Mouse (Mus musculus) embryonic facial prominence, embryonic 11.5 days (tissue): ENCODE measurements around the gene Sc5d. TPM values are rescaled to one million over a fixed set of nuclear protein-coding genes. Genes with fewer than 3 reads are reported as not detected.

ENCODE experiments used
- ATAC-seq: fragments of 200-750 bp; cut with Nextera tagmentation; replicated peaks from 2 replicates; pipeline ENCODE4 v1.8.0; 2017; ENCODE audit warnings: low read depth; ENCODE audit not compliant: insufficient number of reproducible peaks, low FRiP score, low TSS enrichment
- DNase-seq: peaks from one replicate; pipeline ENCODE4 v3.0.0-alpha.2; 2015; ENCODE audit warnings: low spot score
- H3K27ac ChIP-seq: fragments of 300-500 bp; sonication (generic); replicated peaks from 2 replicates; pipeline ENCODE4 v1.5.1; 2014; ENCODE audit warnings: mild to moderate bottlenecking, low read depth, low read length, control low read depth
- H3K27me3 ChIP-seq: fragments of 300-500 bp; sonication (generic); 2 replicates; pipeline ENCODE4 v1.6.1; 2014; ENCODE audit warnings: mild to moderate bottlenecking, low read length, moderate library complexity, mixed read lengths; ENCODE audit not compliant: control insufficient read depth, insufficient read depth
- H3K36me3 ChIP-seq: fragments of 300-500 bp; sonication (generic); replicated peaks from 2 replicates; pipeline ENCODE4 v1.6.1; 2014; ENCODE audit warnings: low read depth, mild to moderate bottlenecking, low read length, moderate library complexity, mixed read lengths; ENCODE audit not compliant: control insufficient read depth, insufficient read depth
- H3K4me1 ChIP-seq: fragments of 300-500 bp; sonication (generic); 2 replicates; pipeline ENCODE4 v1.6.1; 2014; ENCODE audit warnings: low read length, mixed read lengths; ENCODE audit not compliant: control insufficient read depth, insufficient read depth
- H3K4me2 ChIP-seq: fragments of 300-500 bp; sonication (generic); 2 replicates; pipeline ENCODE4 v1.6.1; 2014; ENCODE audit warnings: low read depth, mild to moderate bottlenecking, control low read depth, low read length, moderate library complexity
- H3K4me3 ChIP-seq: fragments of 300-500 bp; sonication (generic); 2 replicates; pipeline ENCODE4 v1.5.1; 2014; ENCODE audit warnings: low read depth, low read length, control low read depth
- H3K9ac ChIP-seq: fragments of 300-500 bp; sonication (generic); replicated peaks from 2 replicates; pipeline ENCODE4 v1.6.1; 2014; ENCODE audit warnings: mild to moderate bottlenecking, control low read depth, low read length
- H3K9me3 ChIP-seq: fragments of 300-500 bp; sonication (generic); replicated peaks from 2 replicates; pipeline ENCODE4 v1.6.1; 2016; ENCODE audit warnings: mild to moderate bottlenecking, low read length, inconsistent platforms, mixed read lengths; ENCODE audit not compliant: control insufficient read depth
- WGBS: fragments of 180-500 bp; shearing (Covaris S2); extraction: QIAGEN DNeasy Blood & Tissue Kit; methylation state at CpG from one replicate; pipeline ENCODE4 v1.1.7; 2014; 5-methylcytosine and 5-hydroxymethylcytosine counted together
- polyA plus RNA-seq: library from polyadenylated mRNA; unstranded; fragments of >200 nt; fragmentation: Nextera tagmentation; extraction: Ambion mirVana; gene quantifications from 2 replicates; pipeline ENCODE4 v1.2.1, GENCODE M21; 2014

Sc5d gene
- polyA plus RNA-seq, 1 experiment from 2014 or later = 52.1 TPM

GRCm38 (mm10) chr9:42249112-42249511 is 14.9 kb downstream of the Sc5d start:
- no peak overlapping the region for H3K9ac ChIP-seq
- no peak for DNase-seq
- H3K4me1 ChIP-seq = no peaks in the 10 kb centered on the region
- WGBS = 70% methylated on average over 6 of the region's 6 CpGs
- H3K27me3 ChIP-seq = no peaks in the 10 kb centered on the region
- no peak overlapping the region for H3K4me3 ChIP-seq
- H3K36me3 ChIP-seq = no peaks in the 10 kb centered on the region; the same call in 1 of the 2 replicates
- no peaks in the 10 kb centered on the region for H3K9me3 ChIP-seq
- ATAC-seq = no peak
- no peak overlapping the region for H3K27ac ChIP-seq
- H3K4me2 ChIP-seq = no peak overlapping the region

GRCm38 (mm10) chr9:42246688-42247087 is 17.4 kb downstream of the Sc5d start:
- H3K4me1 ChIP-seq = no peaks in the 10 kb centered on the region
- H3K9ac ChIP-seq = no peak overlapping the region
- H3K27me3 ChIP-seq = no peaks in the 10 kb centered on the region
- H3K4me3 ChIP-seq = no peak overlapping the region
- H3K4me2 ChIP-seq = no peak overlapping the region
- DNase-seq = no peak
- ATAC-seq = no peak
- WGBS = 90% methylated on average over 6 of the region's 6 CpGs
- no peaks in the 10 kb centered on the region for H3K9me3 ChIP-seq
- no peaks in the 10 kb centered on the region for H3K36me3 ChIP-seq
- no peak overlapping the region for H3K27ac ChIP-seq

GRCm38 (mm10) chr9:42244173-42244572 is 19.9 kb downstream of the Sc5d start:
- Histone ChIP-seq H3K27ac (no peak overlapping the region), H3K4me3 (no peak overlapping the region), H3K9me3 (no peaks in the 10 kb centered on the region), H3K27me3 (no peaks in the 10 kb centered on the region), H3K4me2 (no peak overlapping the region), H3K9ac (no peak overlapping the region), H3K36me3 (no peaks in the 10 kb centered on the region), H3K4me1 (no peaks in the 10 kb centered on the region)
- 88% methylated on average over 5 of the region's 5 CpGs for WGBS
- no peak for ATAC-seq
- no peak for DNase-seq

- no peak overlapping the region for H3K27ac ChIP-seq
- no peaks in the 10 kb centered on the region for H3K36me3 ChIP-seq
- H3K9me3 ChIP-seq = no peaks in the 10 kb centered on the region
- H3K9ac ChIP-seq = no peak overlapping the region
- no peaks in the 10 kb centered on the region for H3K4me1 ChIP-seq
- H3K4me3 ChIP-seq = no peak overlapping the region
- H3K4me2 ChIP-seq = no peak overlapping the region
- 78% methylated on average over 3 of the region's 3 CpGs for WGBS
- H3K27me3 ChIP-seq = no peaks in the 10 kb centered on the region
- DNase-seq (no peak), ATAC-seq (no peak)
Observed at GRCm38 (mm10) chr9:42241021-42241420, 23.0 kb downstream of the Sc5d start.

- no peaks in the 10 kb centered on the region for H3K9me3 ChIP-seq
- no peak overlapping the region for H3K27ac ChIP-seq
- 34% methylated on average over 11 of the region's 11 CpGs for WGBS
- no peaks in the 10 kb centered on the region for H3K4me1 ChIP-seq
- H3K9ac ChIP-seq = no peak overlapping the region
- no peak overlapping the region for H3K4me3 ChIP-seq
- no peaks in the 10 kb centered on the region for H3K27me3 ChIP-seq
- DNase-seq = peak; percentile 84
- no peak overlapping the region for H3K4me2 ChIP-seq
- no peaks in the 10 kb centered on the region for H3K36me3 ChIP-seq
- no peak for ATAC-seq
Observed at GRCm38 (mm10) chr9:42240583-42240992, 23.5 kb downstream of the Sc5d start.

- WGBS = 87% methylated on average over 4 of the region's 4 CpGs
- H3K4me3 ChIP-seq = no peak overlapping the region
- no peaks in the 10 kb centered on the region for H3K27me3 ChIP-seq
- no peaks in the 10 kb centered on the region for H3K9me3 ChIP-seq
- H3K36me3 ChIP-seq = no peaks in the 10 kb centered on the region
- no peak for DNase-seq
- no peaks in the 10 kb centered on the region for H3K4me1 ChIP-seq
- no peak overlapping the region for H3K4me2 ChIP-seq
- H3K9ac ChIP-seq = no peak overlapping the region
- H3K27ac ChIP-seq = no peak overlapping the region
- ATAC-seq = no peak
Observed at GRCm38 (mm10) chr9:42238827-42239226, 25.2 kb downstream of the Sc5d start.

GRCm38 (mm10) chr9:42231116-42231515 is 32.9 kb downstream of the Sc5d start:
- Histone ChIP-seq H3K9ac (no peak overlapping the region), H3K27me3 (no peaks in the 10 kb centered on the region), H3K9me3 (no peaks in the 10 kb centered on the region), H3K36me3 (no peaks in the 10 kb centered on the region), H3K27ac (no peak overlapping the region), H3K4me2 (no peak overlapping the region), H3K4me1 (no peaks in the 10 kb centered on the region), H3K4me3 (no peak overlapping the region)
- DNase-seq (no peak), ATAC-seq (no peak)
- WGBS = 74% methylated on average over 5 of the region's 5 CpGs

- no peak for ATAC-seq
- Histone ChIP-seq H3K27ac (no peak overlapping the region), H3K36me3 (no peaks in the 10 kb centered on the region), H3K9me3 (no peaks in the 10 kb centered on the region), H3K4me2 (no peak overlapping the region), H3K4me3 (no peak overlapping the region), H3K27me3 (no peaks in the 10 kb centered on the region), H3K9ac (no peak overlapping the region), H3K4me1 (no peaks in the 10 kb centered on the region)
- no peak for DNase-seq
- 85% methylated on average over 2 of the region's 2 CpGs for WGBS
Observed at GRCm38 (mm10) chr9:42230333-42230732, 33.7 kb downstream of the Sc5d start.
